Mouse (Mus musculus): ENCODE data around the gene Hdgfl2. TPM values are rescaled to one million over a fixed set of nuclear protein-coding genes. Genes with fewer than 3 reads are reported as not detected.

The Hdgfl2 gene
- polyA plus RNA-seq, 2 experiments: 26.0 to 29.5 TPM

DNA sequence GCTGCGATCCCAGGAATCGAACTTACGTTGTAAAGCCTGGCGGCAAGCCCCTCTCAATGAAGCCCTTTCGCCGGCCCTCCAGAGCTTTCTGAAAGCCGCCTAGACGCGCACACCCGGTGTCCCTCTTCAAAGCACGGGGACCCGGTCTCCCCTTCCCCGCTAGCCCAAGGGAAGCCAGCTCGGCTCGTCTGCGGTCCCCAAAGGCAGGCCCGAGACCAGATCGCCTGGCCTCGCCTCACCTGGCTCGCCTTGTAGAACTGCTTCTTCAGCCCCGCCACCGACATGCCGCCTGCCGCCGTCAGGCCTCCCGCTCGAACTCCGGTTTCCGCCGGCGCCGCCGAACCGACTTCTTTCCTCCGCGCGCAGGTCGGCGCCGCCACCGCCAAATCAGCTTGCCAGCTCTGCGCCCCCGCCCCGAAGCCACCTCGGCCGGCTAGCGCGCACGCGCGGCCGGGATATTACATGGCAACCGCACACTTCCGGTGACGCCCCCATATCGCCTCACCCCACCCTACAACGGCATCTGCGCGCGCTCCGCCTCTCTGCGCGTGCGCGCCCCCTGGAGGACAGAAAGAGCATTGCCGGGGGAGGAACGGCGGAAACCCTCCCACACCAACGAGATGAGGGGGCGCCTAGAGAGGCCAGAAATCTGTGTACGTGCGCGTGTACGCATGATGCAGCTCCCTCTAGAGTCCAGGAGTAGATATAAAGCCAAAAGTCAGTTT lies 43.1 kb upstream of the Hdgfl2 start, which contains the start of gene Sh3gl1:
Sh3gl1 (minus strand) TSS at position 460 of the 725 bp plus-strand sequence.
- peak within 1 kb of the TSS; percentile 72 for H3K9ac ChIP-seq (replicated peaks)
- TF ChIP-seq CTCF (IDR thresholded peaks at IDR 0.05; ENCODE audit: low read depth) (peak; percentile 99), EP300 (IDR thresholded peaks at IDR 0.05; ENCODE audit: low read depth) (peak; percentile 53; the same call in 1 of the 2 replicates)
- no peaks in the 10 kb centered on the region for H3K27me3 ChIP-seq (ENCODE audit: control insufficient read depth, insufficient read depth, low read length)
- DNase-seq (ENCODE audit: low read depth in 3 of 3, low spot score in 3 of 3) (peak; percentile 95 to 96 (median 95)), ATAC-seq (ENCODE audit: insufficient read depth) (peak; percentile 86)
- peaks cover 14 to 27% of the 10 kb centered on the region in 2 experiments for H3K4me1 ChIP-seq (replicated peaks; ENCODE audit: control insufficient read depth in 2 of 2, insufficient read depth in 2 of 2, low read length in 1 of 2)
- no peaks in the 10 kb centered on the region for H3K36me3 ChIP-seq (replicated peaks; ENCODE audit: control insufficient read depth, insufficient read depth, low read depth)
- WGBS (ENCODE audit: insufficient replicate concordance): under 1% methylated on average over 74 of the region's 74 CpGs
- H3K4me3 ChIP-seq (ENCODE audit: insufficient read depth in 1 of 2, low read depth in 2 of 2, low read length in 2 of 2): peak within 1 kb of the TSS; percentile 76 to 93
- H3K9me3 ChIP-seq (ENCODE audit: control insufficient read depth, low read length): no peaks in the 10 kb centered on the region
- peak within 1 kb of the TSS; percentile 28 for H3K27ac ChIP-seq
- H3K4me2 ChIP-seq (ENCODE audit: low read depth): peak within 1 kb of the TSS; percentile 82

DNA sequence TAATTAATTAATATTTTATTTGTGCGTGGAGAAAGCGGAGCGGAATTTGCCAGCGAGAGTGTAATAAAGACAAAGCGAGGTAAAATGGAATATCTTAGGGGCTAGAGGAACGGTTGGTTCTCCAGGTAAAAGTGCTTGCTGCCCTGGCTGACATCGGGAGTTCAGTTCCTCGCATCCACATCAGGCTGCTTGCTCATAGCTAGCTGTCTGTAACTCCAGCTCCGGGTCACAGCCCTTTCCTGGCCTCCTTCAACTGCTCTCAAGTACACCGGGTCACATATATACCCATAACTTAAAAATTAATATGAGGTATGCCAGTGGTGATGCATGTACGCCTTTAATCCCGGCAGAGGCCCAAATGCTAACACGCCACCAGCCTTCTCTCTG lies 42.5 kb upstream of the Hdgfl2 start:
- TF ChIP-seq EP300 (IDR thresholded peaks at IDR 0.05; ENCODE audit: low read depth) (no peak), CTCF (IDR thresholded peaks at IDR 0.05; ENCODE audit: low read depth) (no peak)
- DNase-seq (ENCODE audit: low read depth in 3 of 3, low spot score in 3 of 3) (no peak), ATAC-seq (ENCODE audit: insufficient read depth) (no peak)
- H3K4me3 ChIP-seq (ENCODE audit: insufficient read depth in 1 of 2, low read depth in 2 of 2, low read length in 2 of 2): peak overlapping the region; percentile 41 to 46
- H3K36me3 ChIP-seq (replicated peaks; ENCODE audit: control insufficient read depth, insufficient read depth, low read depth): no peaks in the 10 kb centered on the region
- peaks cover 18 to 31% of the 10 kb centered on the region in 2 experiments for H3K4me1 ChIP-seq (replicated peaks; ENCODE audit: control insufficient read depth in 2 of 2, insufficient read depth in 2 of 2, low read length in 1 of 2)
- WGBS (ENCODE audit: insufficient replicate concordance): 34% methylated on average over 13 of the region's 13 CpGs
- H3K4me2 ChIP-seq (ENCODE audit: low read depth): peak overlapping the region; percentile 58
- peak overlapping the region; percentile 4; the same call in 1 of the 2 replicates for H3K27ac ChIP-seq
- no peaks in the 10 kb centered on the region for H3K9me3 ChIP-seq (ENCODE audit: control insufficient read depth, low read length)
- H3K9ac ChIP-seq (replicated peaks): peak overlapping the region; percentile 44
- H3K27me3 ChIP-seq (ENCODE audit: control insufficient read depth, insufficient read depth, low read length): no peaks in the 10 kb centered on the region

DNA sequence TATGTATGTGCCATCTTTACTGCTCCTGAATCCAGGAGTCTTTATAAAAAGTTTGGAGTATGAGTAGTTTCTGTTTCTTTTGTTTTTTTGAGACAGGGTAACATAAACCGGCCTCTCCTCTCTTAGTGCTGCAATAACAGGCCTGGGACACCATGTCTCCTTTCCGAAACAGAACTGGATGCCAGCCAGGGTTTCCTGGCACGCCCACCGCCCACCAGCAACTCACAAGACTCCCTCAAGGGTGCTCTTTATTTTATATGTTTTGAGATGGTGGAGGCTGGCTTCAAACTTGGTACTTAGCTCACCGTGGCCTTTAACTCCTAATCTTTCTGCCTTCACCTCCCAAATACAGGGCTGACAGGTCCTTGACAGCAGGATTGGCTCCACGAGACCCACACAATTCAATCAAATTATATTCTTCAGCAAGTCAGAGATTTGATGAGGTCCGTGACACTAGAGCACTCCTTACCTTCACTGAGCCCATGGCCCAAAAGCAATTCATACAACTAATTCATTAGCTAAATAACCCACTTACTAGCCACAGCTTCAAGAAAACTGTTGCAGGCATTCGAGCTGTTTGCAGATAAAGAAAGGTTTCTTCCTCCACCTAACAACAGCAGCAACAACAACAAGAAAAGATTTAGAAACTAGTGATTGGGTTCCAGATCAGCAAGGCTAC lies 40.7 kb upstream of the Hdgfl2 start:
- no peak for ATAC-seq (ENCODE audit: insufficient read depth)
- no peak overlapping the region for H3K9ac ChIP-seq (replicated peaks)
- no peaks in the 10 kb centered on the region for H3K9me3 ChIP-seq (ENCODE audit: control insufficient read depth, low read length)
- TF ChIP-seq CTCF (IDR thresholded peaks at IDR 0.05; ENCODE audit: low read depth) (no peak), EP300 (IDR thresholded peaks at IDR 0.05; ENCODE audit: low read depth) (no peak)
- H3K4me1 ChIP-seq (replicated peaks; ENCODE audit: control insufficient read depth in 2 of 2, insufficient read depth in 2 of 2, low read length in 1 of 2): peaks cover 18 to 33% of the 10 kb centered on the region in 2 experiments
- no peak overlapping the region for H3K27ac ChIP-seq
- 77% methylated on average over 8 of the region's 8 CpGs for WGBS (ENCODE audit: insufficient replicate concordance)
- no peak overlapping the region for H3K4me2 ChIP-seq (ENCODE audit: low read depth)
- DNase-seq (ENCODE audit: low read depth in 3 of 3, low spot score in 3 of 3): no peak
- H3K27me3 ChIP-seq (ENCODE audit: control insufficient read depth, insufficient read depth, low read length): no peaks in the 10 kb centered on the region
- H3K36me3 ChIP-seq (replicated peaks; ENCODE audit: control insufficient read depth, insufficient read depth, low read depth): peaks cover 4% of the 10 kb centered on the region
- H3K4me3 ChIP-seq (ENCODE audit: insufficient read depth in 1 of 2, low read depth in 2 of 2, low read length in 2 of 2): no peak overlapping the region

- H3K9me3 ChIP-seq (ENCODE audit: control insufficient read depth, low read length): no peaks in the 10 kb centered on the region
- peak overlapping the region; percentile 74 for H3K9ac ChIP-seq (replicated peaks)
- DNase-seq (ENCODE audit: low read depth in 3 of 3, low spot score in 3 of 3): no peak
- 56% methylated on average over 4 of the region's 4 CpGs for WGBS (ENCODE audit: insufficient replicate concordance)
- H3K4me1 ChIP-seq (replicated peaks; ENCODE audit: control insufficient read depth in 2 of 2, insufficient read depth in 2 of 2, low read length in 1 of 2): peaks cover 18 to 28% of the 10 kb centered on the region in 2 experiments
- no peak for ATAC-seq (ENCODE audit: insufficient read depth)
- TF ChIP-seq EP300 (IDR thresholded peaks at IDR 0.05; ENCODE audit: low read depth) (no peak), CTCF (IDR thresholded peaks at IDR 0.05; ENCODE audit: low read depth) (no peak)
- H3K27ac ChIP-seq: peak overlapping the region; percentile 78
- peaks cover 11% of the 10 kb centered on the region for H3K36me3 ChIP-seq (replicated peaks; ENCODE audit: control insufficient read depth, insufficient read depth, low read depth)
- peak overlapping the region; percentile 91 for H3K4me2 ChIP-seq (ENCODE audit: low read depth)
- peak overlapping the region in 1 of 2 experiments; percentile 90; a peak in 2 of 4 replicates for H3K4me3 ChIP-seq (ENCODE audit: insufficient read depth in 1 of 2, low read depth in 2 of 2, low read length in 2 of 2)
- no peaks in the 10 kb centered on the region for H3K27me3 ChIP-seq (ENCODE audit: control insufficient read depth, insufficient read depth, low read length)
Measured at GRCm38 (mm10) chr17:56039345-56039744, 40.1 kb upstream of the Hdgfl2 start.

All from liver, embryonic 14.5 days (tissue).